Mouse (Mus musculus) ES-E14 (cell line): ENCODE results near the gene Phyhipl.

Experiments used
- CHD2 ChIP-seq: IDR thresholded peaks from 2 replicates; pipeline ENCODE4 v1.6.1; 2014; ENCODE audit warnings: mild to moderate bottlenecking, low read depth, low read length, inconsistent platforms
- HCFC1 ChIP-seq: IDR thresholded peaks from 2 replicates; pipeline ENCODE4 v1.6.1; 2012; ENCODE audit warnings: low read length, inconsistent platforms, borderline replicate concordance; ENCODE audit not compliant: insufficient read depth

DNA sequence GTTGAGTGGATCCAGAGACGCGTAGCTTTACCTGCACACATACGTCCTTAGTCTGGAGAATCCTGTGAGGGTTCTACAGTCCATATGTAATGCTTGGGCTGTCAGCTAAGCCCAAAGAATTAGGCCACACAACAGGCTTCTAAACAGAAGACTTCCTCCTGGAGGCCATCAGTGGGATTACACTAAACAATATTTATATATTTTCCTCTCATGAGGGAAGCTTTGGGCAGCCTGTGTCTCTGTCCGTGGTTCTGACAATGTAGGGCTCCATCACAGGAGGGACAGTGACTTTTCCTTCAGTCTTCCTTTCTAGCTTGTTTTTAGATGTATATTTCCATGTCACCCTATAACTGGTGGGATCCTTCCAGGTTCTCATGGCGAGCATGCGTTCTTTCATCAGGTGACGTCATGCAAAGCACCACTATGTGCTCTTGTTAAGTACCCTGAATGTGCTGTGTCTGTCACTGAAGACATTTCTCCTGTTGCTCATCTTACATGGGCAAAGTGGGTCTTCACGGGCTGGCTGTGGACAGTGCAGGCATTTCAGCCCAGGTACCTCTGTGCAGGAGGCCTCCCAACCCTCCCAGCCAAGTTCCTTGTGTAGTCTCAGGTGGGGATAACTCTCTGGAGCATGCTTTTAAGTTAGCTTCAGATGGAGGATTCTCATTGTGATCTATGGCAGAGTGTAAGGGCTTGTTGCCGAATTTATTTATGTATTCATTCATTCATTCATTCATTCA, 115.1 kb downstream of the Phyhipl start:
- no peak for TF ChIP-seq CHD2
- no peak for TF ChIP-seq HCFC1
